Mouse (Mus musculus) thymus, adult 2 months (tissue): ENCODE data around the gene 1700021F05Rik. TPM values are rescaled to one million over a fixed set of nuclear protein-coding genes. Genes with fewer than 3 reads are reported as not detected.

Source experiments
- DNase-seq: peaks from one replicate; pipeline ENCODE4 v3.0.0; 2021
- H3K27ac ChIP-seq: fragments of 200-500 bp; 2 replicates; pipeline ENCODE4 v1.5.1; 2012; ENCODE audit warnings: low read length, control low read depth; ENCODE audit not compliant: control insufficient read depth, insufficient read depth
- H3K27me3 ChIP-seq: fragments of 200-500 bp; 2 replicates; pipeline ENCODE4 v1.6.1; 2012; ENCODE audit warnings: mild to moderate bottlenecking, low read length, moderate library complexity, mixed read lengths; ENCODE audit not compliant: control insufficient read depth, insufficient read depth
- H3K36me3 ChIP-seq: fragments of 200-500 bp; 2 replicates; pipeline ENCODE4 v1.6.1; 2012; ENCODE audit warnings: mild to moderate bottlenecking, low read length, moderate library complexity; ENCODE audit not compliant: control insufficient read depth, insufficient read depth
- H3K4me1 ChIP-seq: fragments of 200-500 bp; replicated peaks from 2 replicates; pipeline ENCODE4 v1.6.1; 2012; ENCODE audit warnings: low read length; ENCODE audit not compliant: control insufficient read depth, insufficient read depth
- H3K4me3 ChIP-seq: fragments of 200-500 bp; 2 replicates; pipeline ENCODE4 v1.5.1; 2012; ENCODE audit warnings: mild to moderate bottlenecking, low read length, control low read depth, moderate library complexity; ENCODE audit not compliant: control insufficient read depth, insufficient read depth
- CTCF ChIP-seq: fragments of 200-500 bp; IDR thresholded peaks from 2 replicates; pipeline ENCODE4 v1.5.1; 2012; ENCODE audit warnings: mild to moderate bottlenecking, control low read depth, low read length, moderate library complexity, borderline replicate concordance; ENCODE audit not compliant: control insufficient read depth, poor library complexity, insufficient read depth; ENCODE audit errors: extremely low read depth
- POLR2A ChIP-seq: fragments of 200-500 bp; IDR thresholded peaks from 2 replicates; pipeline ENCODE4 v1.6.1; 2012; ENCODE audit warnings: mild to moderate bottlenecking, low read length, control low read depth, moderate library complexity; ENCODE audit not compliant: control insufficient read depth, poor library complexity, insufficient read depth; ENCODE audit errors: extremely low read depth
- WGBS: fragments of 180-500 bp; shearing (Covaris S2); methylation state at CpG from one replicate; pipeline ENCODE4 v1.1.7; 2018; 5-methylcytosine and 5-hydroxymethylcytosine counted together
- polyA plus RNA-seq: library from polyadenylated mRNA; depleted of rRNA; stranded (reverse); fragments of >200 nt; gene quantifications from 2 replicates; pipeline ENCODE4 v1.2.3, GENCODE M21; 2012

The 1700021F05Rik gene
- polyA plus RNA-seq, 1 experiment: 8.0 TPM

GRCm38 (mm10) chr10:43578754-43579380, 38.1 kb upstream of the 1700021F05Rik start:
- DNase-seq: peak; percentile 89
- Histone ChIP-seq H3K4me3 (peak overlapping the region; percentile 97), H3K27me3 (no peaks in the 10 kb centered on the region), H3K4me1 (peaks cover 20% of the 10 kb centered on the region; the same call in 1 of the 2 replicates), H3K27ac (peak overlapping the region; percentile 87), H3K36me3 (no peaks in the 10 kb centered on the region)
- 1% methylated on average over 60 of the region's 65 CpGs for WGBS
- peak; percentile 89 for TF ChIP-seq POLR2A
- no peak for TF ChIP-seq CTCF

- Histone ChIP-seq H3K27me3 (no peaks in the 10 kb centered on the region), H3K36me3 (no peaks in the 10 kb centered on the region), H3K4me1 (peaks cover 20% of the 10 kb centered on the region; the same call in 1 of the 2 replicates), H3K4me3 (peak overlapping the region; percentile 70), H3K27ac (peak overlapping the region; percentile 35)
- under 1% methylated on average over 31 of the region's 32 CpGs for WGBS
- DNase-seq: peak; percentile 65
- TF ChIP-seq POLR2A (no peak; the same call in 1 of the 2 replicates), CTCF (peak; percentile 17; the same call in 1 of the 2 replicates)
Observed at GRCm38 (mm10) chr10:43578366-43578753, 37.6 kb upstream of the 1700021F05Rik start.

GRCm38 (mm10) chr10:43577997-43578331, 37.2 kb upstream of the 1700021F05Rik start, which contains the start of gene Cd24a:
Gene Cd24a (plus strand): TSS chr10:43578284.
- TF ChIP-seq POLR2A: no peak
- TF ChIP-seq CTCF: no peak
- WGBS: under 1% methylated on average over 6 of the region's 6 CpGs
- Histone ChIP-seq H3K27ac (peak within 1 kb of the TSS; percentile 87), H3K4me1 (peaks cover 20% of the 10 kb centered on the region; the same call in 1 of the 2 replicates), H3K4me3 (peak within 1 kb of the TSS; percentile 97), H3K36me3 (no peaks in the 10 kb centered on the region), H3K27me3 (no peaks in the 10 kb centered on the region)
- DNase-seq: no peak

GRCm38 (mm10) chr10:43577299-43577996, 36.7 kb upstream of the 1700021F05Rik start:
- no peak for TF ChIP-seq CTCF
- H3K36me3 ChIP-seq: no peaks in the 10 kb centered on the region
- H3K4me1 ChIP-seq: peaks cover 20% of the 10 kb centered on the region; the same call in 1 of the 2 replicates
- 13% methylated on average over 19 of the region's 19 CpGs for WGBS
- peak overlapping the region; percentile 22; the same call in 1 of the 2 replicates for H3K27ac ChIP-seq
- peak overlapping the region; percentile 20 for H3K4me3 ChIP-seq
- DNase-seq: peak; percentile 41
- no peaks in the 10 kb centered on the region for H3K27me3 ChIP-seq

GRCm38 (mm10) chr10:43574956-43575355, 34.2 kb upstream of the 1700021F05Rik start:
- Histone ChIP-seq H3K4me1 (peaks cover 11% of the 10 kb centered on the region; the same call in 1 of the 2 replicates), H3K27me3 (no peaks in the 10 kb centered on the region), H3K27ac (no peak overlapping the region), H3K4me3 (no peak overlapping the region), H3K36me3 (no peaks in the 10 kb centered on the region)
- peak; percentile 79 for DNase-seq
- TF ChIP-seq POLR2A (no peak), CTCF (no peak)
- 3% methylated on average over 3 of the region's 3 CpGs for WGBS

GRCm38 (mm10) chr10:43574352-43574751, 33.6 kb upstream of the 1700021F05Rik start:
- TF ChIP-seq POLR2A: no peak
- no peak for TF ChIP-seq CTCF
- no peak for DNase-seq
- WGBS: 97% methylated on average over 2 of the region's 2 CpGs
- no peaks in the 10 kb centered on the region for H3K36me3 ChIP-seq
- H3K27ac ChIP-seq: no peak overlapping the region
- no peaks in the 10 kb centered on the region for H3K27me3 ChIP-seq
- no peak overlapping the region for H3K4me3 ChIP-seq
- peaks cover 11% of the 10 kb centered on the region; the same call in 1 of the 2 replicates for H3K4me1 ChIP-seq
